Mouse (Mus musculus): ENCODE measurements around the gene Gm5426.

DNA sequence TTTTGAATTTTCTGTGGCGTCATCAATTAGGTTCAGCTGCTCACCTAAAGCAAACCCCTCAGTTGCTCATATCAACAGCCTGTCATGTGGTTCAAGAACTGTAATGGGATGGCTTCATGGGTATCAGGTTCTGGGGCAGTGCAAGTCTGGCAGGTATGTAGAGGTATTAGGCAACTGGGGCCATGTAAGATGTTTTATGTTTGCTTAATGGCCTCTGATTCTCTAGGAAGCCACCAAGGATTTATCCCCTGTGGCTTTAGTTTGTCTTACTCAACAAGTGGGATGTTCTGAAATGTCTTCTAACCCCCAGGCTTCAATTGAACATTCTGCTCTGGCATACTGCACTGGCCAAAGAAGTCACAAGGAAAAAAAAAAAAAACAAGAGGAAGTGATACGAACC, 15.6 kb upstream of the Gm5426 start:
- TF ChIP-seq GATA1 (IDR thresholded peaks at IDR 0.05; ENCODE audit: borderline replicate concordance, low read length) (no peak), FLI1 (IDR thresholded peaks at IDR 0.05; ENCODE audit: low read length) (no peak)
